Mouse (Mus musculus) hematopoietic stem cell, adult 5-6 weeks (primary cell): Measurements from ENCODE around the gene Gsto2. TPM values are rescaled to one million over a fixed set of nuclear protein-coding genes. Genes with fewer than 3 reads are reported as not detected.

Source experiments
- ATAC-seq, 2 experiments: fragments of 125-278 bp in 1 of 2; replicated peaks in 1 of 2; 2 replicates each; pipeline ENCODE4 v1.8.0; 2016 to 2017; ENCODE audit warnings: inconsistent platforms in 2 of 2, mild to moderate bottlenecking in 2 of 2, moderate number of reproducible peaks in 2 of 2, low read depth in 1 of 2, moderate TSS enrichment in 1 of 2; ENCODE audit not compliant: low FRiP score in 2 of 2, poor library complexity in 2 of 2, severe bottlenecking in 2 of 2, insufficient read depth in 1 of 2, low TSS enrichment in 1 of 2
- total RNA-seq: library from RNA; stranded (forward); fragments of 172-1452, 232-1000 nt; gene quantifications from 2 replicates; pipeline ENCODE4 v1.2.3, GENCODE M21; 2017

The Gsto2 gene
- total RNA-seq, 1 experiment from 2014 or later = not detected

DNA sequence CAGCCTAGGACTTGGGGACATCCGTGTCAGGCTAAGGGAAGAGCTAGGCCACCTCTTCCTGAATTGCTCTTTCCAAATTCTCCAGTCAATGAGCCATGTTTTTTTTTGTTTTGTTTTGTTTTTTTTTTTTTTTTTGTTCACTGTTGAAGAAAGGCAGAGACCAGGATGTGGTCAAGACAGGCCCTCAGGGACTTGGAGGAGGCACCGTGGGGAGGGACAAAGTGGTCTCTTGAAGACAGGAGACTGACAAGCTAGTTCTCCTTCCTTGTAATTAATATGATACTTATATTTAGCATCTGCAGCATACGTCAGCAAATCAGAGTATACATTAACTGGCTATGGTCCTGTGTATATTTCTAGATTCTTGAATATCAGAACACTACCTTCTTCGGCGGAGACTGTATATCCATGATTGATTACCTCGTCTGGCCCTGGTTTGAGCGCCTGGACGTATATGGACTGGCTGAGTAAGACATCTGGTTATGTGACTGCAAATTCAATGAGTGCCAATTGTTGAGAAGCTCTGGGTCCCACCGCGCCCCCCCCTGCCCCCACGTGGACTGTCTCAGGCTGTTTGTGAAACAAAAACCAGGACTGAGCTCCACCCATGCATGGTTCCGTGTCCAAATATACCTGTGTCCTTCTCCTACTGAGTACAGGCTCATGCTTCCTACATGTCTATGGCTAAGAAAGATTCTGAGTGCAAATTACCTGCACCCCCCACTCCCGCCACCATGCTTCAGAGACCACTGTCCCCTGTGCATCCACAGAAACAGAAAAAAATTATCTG lies 19.2 kb downstream of the Gsto2 start:
- ATAC-seq = no peak

DNA sequence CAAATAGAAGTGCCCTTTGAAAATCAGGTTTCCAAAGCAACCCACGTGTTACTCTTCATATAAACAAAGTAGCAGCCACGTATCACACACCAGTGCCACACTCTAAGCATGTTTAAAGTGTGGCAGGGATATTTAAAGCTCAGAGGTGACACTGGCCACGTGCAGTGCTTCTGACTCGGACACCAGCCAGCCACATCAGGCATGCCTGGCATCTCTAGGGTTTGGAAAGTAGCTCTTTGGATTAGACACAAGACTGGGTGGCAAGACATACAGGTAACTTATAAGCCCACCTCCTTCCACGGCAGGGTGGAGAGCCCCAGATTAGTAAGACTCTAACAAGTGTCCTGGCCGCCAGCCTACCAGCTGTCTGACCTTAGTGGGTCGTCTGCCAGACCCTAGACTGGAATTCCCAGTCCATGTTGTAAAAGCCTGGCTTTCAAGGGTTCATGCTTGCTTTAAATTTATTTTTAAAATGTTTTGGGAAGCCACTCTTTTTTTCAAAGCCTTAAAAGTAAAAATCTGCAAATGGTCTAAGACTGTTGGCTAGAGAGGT lies 19.9 kb downstream of the Gsto2 start:
- ATAC-seq = no peak

DNA sequence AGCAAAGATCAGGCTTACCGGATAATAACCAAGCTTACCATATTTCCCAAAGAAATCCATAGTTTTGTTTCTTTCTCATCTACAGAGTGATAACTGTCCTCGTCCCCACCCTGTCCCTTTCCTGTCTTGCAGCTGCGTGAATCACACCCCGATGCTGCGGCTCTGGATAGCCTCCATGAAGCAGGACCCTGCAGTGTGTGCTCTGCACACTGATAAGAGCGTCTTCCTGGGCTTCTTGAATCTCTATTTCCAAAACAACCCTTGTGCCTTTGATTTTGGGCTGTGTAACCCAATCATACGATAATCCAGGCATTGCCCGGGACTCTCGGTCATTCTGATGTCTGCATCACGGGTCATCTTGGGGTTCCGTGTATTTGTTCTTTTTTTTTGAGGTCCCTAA lies 20.6 kb downstream of the Gsto2 start:
- no peak for ATAC-seq

DNA sequence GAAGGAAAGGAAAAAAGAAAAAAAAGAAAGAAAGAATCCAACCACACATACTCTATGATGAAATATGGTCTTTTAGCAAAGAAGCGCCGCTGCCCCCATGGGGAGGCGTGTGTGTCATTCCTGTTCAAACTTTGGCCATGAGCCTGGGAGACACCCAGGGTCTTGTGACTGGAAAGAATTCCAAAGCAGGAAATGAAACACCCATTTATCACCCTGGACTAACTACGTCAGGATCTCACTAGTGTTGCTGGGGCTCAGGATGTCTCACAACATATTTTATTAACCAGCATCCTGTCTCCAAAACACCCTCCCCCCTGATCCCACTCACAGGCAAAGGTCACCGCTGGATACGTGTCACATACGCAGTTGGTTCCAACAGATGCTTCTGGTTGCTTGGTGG lies 21.3 kb downstream of the Gsto2 start:
- no peak for ATAC-seq

DNA sequence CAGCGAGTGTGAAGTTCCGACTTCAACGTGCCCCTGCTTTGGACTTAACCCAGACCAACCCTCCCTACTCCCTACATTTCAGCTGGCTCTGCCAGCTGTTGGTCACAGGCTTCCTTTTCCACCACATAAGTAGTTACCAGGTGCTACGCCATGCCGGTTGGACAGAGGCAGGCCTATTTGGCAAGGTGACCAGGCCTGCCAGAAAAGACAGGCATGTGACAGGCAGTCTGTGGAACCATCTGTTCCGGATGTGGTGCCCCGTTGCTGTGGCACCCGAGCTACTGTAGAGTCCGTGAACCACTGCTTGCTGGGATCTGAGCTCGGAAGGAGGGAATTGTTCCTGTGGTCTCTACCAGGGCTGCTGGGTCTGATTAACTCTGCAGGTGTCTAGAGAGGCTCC lies 22.1 kb downstream of the Gsto2 start:
- ATAC-seq = peak; percentile 74 to 83

DNA sequence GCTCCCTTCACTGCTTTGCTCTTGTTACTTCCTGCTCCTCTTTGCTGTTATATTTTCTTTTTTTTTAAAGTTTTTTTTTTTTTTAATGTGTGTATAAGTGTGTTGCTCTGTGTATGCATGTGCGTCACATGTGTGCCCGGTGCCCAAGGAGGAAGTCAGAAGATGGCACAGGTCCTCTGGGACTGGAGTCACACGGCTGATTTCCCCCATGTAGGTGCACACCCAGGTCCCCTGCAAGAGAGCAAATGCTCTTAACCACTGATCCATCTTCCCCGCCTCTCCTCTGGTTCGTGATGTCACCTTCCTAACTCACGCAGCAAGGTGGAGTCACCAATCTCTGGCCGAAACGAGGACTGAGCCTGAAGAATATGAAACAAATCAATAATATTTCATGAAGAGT lies 22.7 kb downstream of the Gsto2 start:
- no peak for ATAC-seq

DNA sequence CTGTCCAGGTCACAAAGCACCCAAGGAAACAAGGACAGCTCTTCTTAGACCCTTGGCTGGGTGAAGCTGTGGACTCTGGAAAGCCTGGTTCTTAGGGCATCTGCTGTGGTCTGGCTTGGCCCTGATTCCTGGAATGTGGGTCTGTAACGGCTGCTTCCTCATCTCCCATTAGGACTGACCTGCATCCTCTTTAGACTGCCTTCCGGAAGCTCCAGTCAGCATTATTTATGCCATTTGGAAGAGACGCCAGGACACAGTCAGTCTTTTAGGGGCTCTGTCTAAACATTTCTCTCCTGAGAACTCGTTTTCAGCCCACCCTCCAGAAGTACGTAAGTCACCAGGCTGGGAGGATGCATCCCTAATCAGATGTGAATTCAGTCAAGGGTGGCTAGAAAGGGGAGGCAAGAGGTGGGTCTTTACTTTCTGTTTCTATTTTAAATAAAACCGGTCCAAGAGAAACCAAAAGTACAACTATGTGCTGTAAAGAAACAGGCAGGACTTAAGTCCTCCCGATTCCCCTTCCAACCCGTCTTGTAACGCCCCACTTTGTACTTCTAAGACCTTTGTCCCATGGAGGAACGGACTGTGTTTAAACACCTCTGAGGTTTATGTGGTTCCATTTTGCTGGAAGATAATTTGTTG lies 25.3 kb downstream of the Gsto2 start:
- peak; percentile 16 to 52 for ATAC-seq

DNA sequence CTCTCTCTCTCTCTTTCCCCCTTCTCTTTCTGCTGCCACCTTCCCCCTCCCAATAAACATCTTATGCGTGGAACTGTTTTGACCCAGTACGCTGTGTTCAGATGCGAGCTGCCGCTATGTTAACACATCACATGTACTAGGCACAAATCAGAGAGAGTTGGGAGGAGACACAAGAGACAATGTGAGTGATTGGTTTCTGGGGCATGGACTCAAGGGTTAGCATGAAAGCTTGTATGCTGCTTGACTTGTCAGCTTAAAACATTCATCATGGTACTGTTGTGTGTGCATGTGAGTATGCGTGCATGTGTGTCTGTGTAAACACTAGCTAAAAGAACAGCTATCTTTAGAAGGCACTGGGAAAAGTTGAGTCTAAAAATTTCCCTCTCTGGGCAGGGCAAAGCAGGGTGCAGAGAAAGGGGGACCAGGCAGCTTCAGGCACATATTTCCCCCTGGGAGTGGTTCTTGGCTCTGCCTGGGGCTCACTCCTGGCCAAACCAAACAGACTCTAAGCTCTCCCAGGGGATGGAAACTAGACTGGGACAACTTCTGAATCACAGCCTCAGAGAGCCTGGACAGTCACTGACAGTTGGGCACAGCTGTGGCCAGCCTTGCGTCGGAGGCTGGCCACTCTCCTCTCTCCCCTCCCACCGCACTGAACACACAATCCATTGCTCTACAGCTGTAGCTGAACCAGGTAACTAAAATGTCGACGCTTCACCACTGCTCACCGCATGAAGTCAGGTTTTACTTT lies 26.4 kb downstream of the Gsto2 start:
- ATAC-seq = no peak

DNA sequence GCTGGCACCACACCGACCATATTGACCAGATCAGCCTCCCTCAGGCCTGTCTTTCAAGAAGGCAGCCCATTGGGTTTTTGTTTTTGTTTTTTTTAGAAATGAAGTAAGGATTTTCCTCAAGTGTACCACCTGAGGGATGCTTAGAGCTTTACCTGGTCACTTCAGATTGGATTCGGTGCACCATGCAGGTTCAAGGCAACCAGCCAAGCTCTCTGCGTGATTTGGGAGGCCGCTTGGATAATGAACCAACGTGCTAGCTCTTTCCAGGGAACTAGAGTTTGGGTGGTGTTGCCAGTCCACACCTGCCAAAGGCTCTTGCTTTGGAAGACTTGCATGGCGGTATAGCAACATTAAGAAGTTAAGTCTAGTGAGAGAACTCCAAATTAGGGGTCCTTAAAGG lies 27.8 kb downstream of the Gsto2 start:
- ATAC-seq = no peak

DNA sequence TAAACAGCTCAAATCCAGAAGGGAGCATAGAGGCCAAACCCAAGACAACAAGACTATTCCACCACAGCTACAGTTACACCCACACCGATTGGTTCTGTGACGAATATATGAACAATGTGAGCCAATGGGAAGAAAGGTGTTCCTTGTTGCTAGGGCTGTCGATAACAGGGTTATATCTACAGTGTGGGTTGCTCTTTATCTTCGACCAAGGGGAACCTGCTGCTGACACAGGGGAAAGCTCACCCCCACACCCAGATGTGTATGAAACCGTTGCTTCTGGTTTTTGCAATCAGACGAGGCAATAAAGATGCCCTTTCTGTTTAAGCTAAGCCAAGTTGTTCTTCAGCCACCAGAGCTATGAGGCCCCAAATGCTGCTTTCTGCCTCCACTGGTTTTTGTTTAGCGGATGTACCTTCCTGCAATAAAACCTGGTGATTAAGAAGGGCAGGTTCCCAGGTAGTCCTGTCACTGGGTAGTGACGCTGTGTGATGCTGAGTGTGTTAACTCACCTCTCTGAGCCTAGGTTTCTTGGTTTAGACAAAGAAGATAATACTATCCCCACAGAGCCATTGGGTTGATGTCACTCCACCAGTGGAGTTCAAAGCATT lies 33.2 kb downstream of the Gsto2 start:
- peak; percentile 14 to 40; a peak in 2 of 4 replicates for ATAC-seq

DNA sequence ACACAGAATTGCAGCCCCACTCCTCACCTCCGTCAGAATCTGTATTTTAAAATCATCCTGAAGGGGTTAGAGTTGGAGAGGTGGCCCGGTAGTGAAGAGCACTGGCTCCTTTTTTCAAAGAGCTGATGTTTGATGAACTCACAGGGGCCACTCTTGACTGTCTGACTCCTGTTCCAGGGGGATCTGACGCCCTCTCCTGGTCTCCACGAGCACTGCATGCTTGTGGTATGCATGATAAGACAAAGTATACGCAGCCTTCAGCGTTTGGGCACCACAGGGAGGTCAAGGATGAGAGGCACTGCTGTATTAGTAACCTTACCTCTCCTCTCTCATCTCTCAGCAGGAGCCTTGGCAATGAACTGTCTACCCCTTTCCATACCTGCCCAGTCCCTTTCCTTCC lies 34.7 kb downstream of the Gsto2 start:
- no peak for ATAC-seq

DNA sequence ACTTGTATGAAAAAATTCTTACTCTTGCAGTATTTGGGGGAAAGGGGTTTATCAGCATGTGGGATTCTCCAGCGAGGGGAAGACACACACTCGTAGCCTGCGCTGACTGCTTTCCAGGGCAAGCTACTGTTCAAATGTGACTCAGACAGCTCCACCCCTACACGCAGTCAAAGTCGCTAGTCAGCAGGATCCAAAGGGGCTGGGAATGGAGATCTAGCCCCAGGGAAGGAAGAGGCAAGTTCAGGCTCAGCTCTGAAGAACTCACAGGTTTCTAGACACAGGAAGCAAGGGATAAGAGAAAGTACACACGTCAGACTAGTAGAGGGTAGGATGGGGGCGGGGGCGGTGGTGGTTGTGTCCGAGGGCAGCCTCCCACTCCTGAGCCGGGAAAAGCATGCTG lies 35.2 kb downstream of the Gsto2 start:
- ATAC-seq = no peak

DNA sequence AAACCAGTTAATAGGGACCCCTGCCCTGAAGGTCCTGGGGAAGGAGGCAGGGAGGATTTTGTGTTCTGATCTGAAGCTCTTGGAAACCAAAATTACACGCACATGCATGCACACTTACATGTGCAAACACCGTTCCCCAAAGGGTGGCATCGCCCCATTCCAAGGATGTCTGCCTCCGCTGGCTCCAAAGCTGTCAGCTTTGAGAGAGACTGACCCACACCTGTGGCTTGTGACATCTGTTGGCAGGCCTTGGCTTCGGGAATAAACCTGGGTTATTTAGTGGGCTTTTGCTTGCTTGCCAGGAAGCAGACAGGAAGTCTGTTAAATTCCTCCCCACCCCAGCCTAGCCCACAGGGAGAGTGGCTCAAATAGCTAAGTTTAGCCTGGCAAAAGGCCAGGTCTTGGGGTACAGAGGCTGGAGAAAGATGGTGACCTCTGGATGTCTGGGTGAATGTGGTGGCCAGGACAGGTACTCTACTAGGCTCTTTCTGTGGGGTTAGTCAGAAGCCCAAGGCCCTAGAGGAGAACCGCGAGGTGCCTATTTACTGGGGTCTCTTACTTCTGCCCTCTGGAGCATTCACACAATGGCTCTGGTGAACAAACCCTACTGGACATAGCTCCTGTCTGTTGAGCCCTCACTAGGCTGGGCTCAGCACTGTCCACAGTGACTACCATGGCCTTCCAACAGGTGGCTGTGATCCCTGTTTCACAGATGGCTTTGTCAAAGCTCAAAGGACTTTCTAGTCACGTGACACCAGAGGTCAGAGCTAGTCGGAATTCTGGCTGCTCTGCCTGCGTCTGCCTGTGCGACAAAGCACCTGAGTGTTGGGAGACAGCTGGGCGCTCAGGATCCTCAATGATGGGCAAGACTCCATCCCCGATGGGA lies 37.2 kb downstream of the Gsto2 start:
- ATAC-seq = peak in 1 of 2 experiments; percentile 27; a peak in 2 of 4 replicates

DNA sequence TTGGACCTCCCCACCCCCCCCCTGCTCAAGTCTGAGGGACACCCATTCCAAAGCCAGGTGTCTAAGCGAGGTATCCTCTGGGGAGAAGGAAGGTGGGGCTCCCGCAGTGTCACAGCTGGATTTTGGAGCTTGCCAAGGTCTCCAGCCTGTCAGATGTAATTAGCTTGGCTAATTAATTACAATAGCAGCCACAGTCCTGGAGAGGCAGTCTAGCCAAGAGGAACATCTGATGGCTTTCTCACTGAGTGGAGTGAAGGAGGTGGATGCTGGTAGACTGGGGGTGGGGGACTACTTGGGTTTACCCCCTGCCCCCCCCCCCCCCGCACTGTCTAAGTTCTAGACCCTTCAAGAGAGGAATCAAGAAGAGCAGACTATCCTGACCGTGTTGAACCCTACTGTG lies 38.3 kb downstream of the Gsto2 start:
- ATAC-seq = no peak

DNA sequence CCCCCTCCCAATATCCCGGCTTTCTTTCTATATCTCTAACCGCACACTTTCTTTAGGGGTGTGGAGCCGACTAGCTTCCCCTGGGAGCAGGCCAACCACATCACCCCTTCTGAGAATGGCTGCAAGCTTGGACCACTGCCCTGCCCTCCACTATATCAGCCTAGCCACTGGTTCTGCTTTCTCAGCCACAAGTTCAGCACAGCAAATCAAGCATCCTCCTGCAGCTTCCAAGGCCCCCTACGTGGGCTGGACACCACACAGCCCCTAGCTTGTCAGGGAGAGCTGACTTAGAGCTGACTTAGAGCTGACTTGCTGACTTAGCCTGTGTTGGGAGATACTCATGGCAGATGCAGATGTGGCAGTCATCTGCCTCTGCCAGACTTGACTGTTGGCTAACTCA lies 39.7 kb downstream of the Gsto2 start:
- ATAC-seq = peak; percentile 55 to 68

DNA sequence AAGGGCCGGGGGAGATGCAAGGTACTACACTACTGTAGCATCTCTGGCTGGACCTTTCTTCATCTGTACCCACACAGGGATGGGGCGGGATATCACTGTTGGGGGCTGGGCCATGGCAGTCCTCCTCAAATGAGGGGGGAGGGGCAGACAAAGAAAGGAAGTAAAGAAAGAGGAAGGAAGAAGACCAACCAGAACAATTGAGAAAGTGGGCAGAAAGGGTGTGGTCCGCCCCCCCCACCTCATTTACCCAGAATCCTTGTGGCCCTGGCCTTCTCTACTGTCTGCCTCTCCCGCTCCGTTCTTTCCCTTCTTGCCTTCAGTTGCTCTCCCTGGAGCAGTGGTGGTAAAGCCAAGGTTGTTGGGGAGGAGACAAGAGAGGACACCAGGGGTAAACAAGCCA lies 40.3 kb downstream of the Gsto2 start:
- ATAC-seq = peak; percentile 13 to 34; a peak in 2 of 4 replicates

DNA sequence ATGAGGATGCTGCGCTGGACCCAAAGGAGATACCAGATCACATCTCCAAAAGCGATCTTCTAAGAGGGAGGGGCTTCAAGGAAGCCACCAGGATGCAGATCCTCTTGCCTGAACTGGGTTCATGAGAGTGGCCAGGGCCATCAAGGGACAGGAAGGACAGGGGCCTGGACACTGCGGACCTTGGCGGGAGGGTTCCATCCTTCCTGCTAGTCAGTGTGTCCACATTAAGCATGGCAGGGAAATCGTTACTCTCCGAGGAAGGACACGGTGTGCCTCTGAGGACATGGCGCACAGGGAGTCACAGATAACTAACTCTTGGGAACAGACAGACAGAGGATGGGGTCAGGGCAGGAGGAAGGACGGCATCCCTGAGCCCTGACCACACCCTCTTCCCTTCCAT lies 42.3 kb downstream of the Gsto2 start:
- no peak for ATAC-seq
